8 mouse cellular contexts compared by ENCODE assay signal in the genomic region with DNA sequence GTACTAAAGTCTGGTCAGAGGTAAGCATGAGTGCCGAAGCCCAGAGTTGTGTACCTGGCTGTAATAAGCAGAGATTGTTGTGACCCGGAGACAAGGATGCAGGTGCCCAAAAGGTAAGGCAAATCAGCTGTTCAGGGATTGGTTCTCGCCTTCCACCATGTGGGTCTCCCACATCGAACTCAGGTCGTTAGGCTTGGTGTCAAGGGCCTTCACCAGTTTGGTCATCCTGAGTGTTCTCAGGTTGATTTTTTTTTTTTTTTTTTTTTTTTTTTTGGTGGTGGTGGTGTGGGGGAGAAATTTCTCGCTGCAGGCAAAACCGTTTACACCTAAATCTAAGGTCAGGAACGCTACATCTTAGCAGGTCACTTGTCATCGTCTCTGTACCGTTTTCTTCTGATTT. TPM values are rescaled to one million over a fixed set of nuclear protein-coding genes. Genes with fewer than 3 reads are reported as not detected.
DNase-seq lines count a peak whose midpoint lies in the region; ATAC-seq and TF ChIP-seq lines count a peak whose summit lies in the region.

No protein-coding gene starts in this region.

- H3K9me3 ChIP-seq in kidney, embryonic 15.5 days (replicated peaks): no peaks in the 10 kb centered on the region
- H3K9me3 ChIP-seq in embryonic facial prominence, embryonic 11.5 days (replicated peaks; ENCODE audit: control insufficient read depth, low read length): no peaks in the 10 kb centered on the region
- no peaks in the 10 kb centered on the region for H3K9me3 ChIP-seq in hindbrain, postnatal 0 days (ENCODE audit: low read length)
- no peaks in the 10 kb centered on the region for H3K9me3 ChIP-seq in midbrain, embryonic 16.5 days (replicated peaks; ENCODE audit: control insufficient read depth, low read length, poor library complexity, severe bottlenecking)

- peak overlapping the region; percentile 88 for H3K9ac ChIP-seq in kidney, embryonic 15.5 days
- peak overlapping the region; percentile 79 for H3K9ac ChIP-seq in embryonic facial prominence, embryonic 11.5 days (replicated peaks; ENCODE audit: low read length)
- peak overlapping the region; percentile 79; the same call in 1 of the 2 replicates for H3K9ac ChIP-seq in hindbrain, postnatal 0 days (replicated peaks; ENCODE audit: low read length)
- H3K9ac ChIP-seq in midbrain, embryonic 16.5 days (ENCODE audit: low read depth, low read length): peak overlapping the region; percentile 54

- DNase-seq in kidney, adult 8-10 months: no peak
- no peak for DNase-seq in embryonic facial prominence, embryonic 11.5 days (ENCODE audit: low spot score)
- no peak for DNase-seq in hindbrain, postnatal 0 days (ENCODE audit: low spot score)
- no peak for DNase-seq in urinary bladder, postnatal 36 days (ENCODE audit: low spot score in 2 of 2)

- H3K4me2 ChIP-seq in kidney, embryonic 15.5 days: peak overlapping the region; percentile 76
- H3K4me2 ChIP-seq in embryonic facial prominence, embryonic 11.5 days (ENCODE audit: low read depth, low read length): peak overlapping the region; percentile 65
- peak overlapping the region; percentile 90 for H3K4me2 ChIP-seq in hindbrain, postnatal 0 days (ENCODE audit: low read depth, low read length)
- H3K4me2 ChIP-seq in midbrain, embryonic 16.5 days (ENCODE audit: low read length): peak overlapping the region; percentile 85

- TF ChIP-seq CTCF in hindbrain, postnatal 0 days (IDR thresholded peaks at IDR 0.05; ENCODE audit: low read depth): no peak

- no peak for ATAC-seq in kidney, embryonic 15.5 days (replicated peaks; ENCODE audit: low FRiP score)
- no peak for ATAC-seq in embryonic facial prominence, embryonic 11.5 days (replicated peaks; ENCODE audit: insufficient number of reproducible peaks, low FRiP score, low TSS enrichment, low read depth)
- no peak for ATAC-seq in hindbrain, postnatal 0 days
- no peak for ATAC-seq in midbrain, embryonic 16.5 days
- ATAC-seq in activated CD4-positive, CD25-positive, alpha-beta regulatory T cell, adult 4 months: no peak
- ATAC-seq in frontal cortex, adult (ENCODE audit: low TSS enrichment): no peak

- H3K4me1 ChIP-seq in kidney, embryonic 15.5 days: peaks cover 20% of the 10 kb centered on the region
- H3K4me1 ChIP-seq in embryonic facial prominence, embryonic 11.5 days (ENCODE audit: control insufficient read depth, insufficient read depth, low read length): no peaks in the 10 kb centered on the region; the same call in 1 of the 2 replicates
- peaks cover 4% of the 10 kb centered on the region; the same call in 1 of the 2 replicates for H3K4me1 ChIP-seq in hindbrain, postnatal 0 days (ENCODE audit: insufficient read depth, low read length)
- peaks cover 16% of the 10 kb centered on the region for H3K4me1 ChIP-seq in midbrain, embryonic 16.5 days (ENCODE audit: control insufficient read depth, insufficient read depth, low read length)

- WGBS in kidney, embryonic 15.5 days: 28% methylated on average over 10 of the region's 10 CpGs
- WGBS in embryonic facial prominence, embryonic 11.5 days: 33% methylated on average over 10 of the region's 10 CpGs
- WGBS in hindbrain, postnatal 0 days: 44% methylated on average over 10 of the region's 10 CpGs
- WGBS in midbrain, embryonic 16.5 days: 41% methylated on average over 10 of the region's 10 CpGs

- H3K27ac ChIP-seq in kidney, embryonic 15.5 days: peak overlapping the region; percentile 93
- peak overlapping the region; percentile 42 for H3K27ac ChIP-seq in embryonic facial prominence, embryonic 11.5 days (replicated peaks; ENCODE audit: low read depth, low read length)
- H3K27ac ChIP-seq in hindbrain, postnatal 0 days: peak overlapping the region; percentile 72; the same call in 1 of the 2 replicates
- peak overlapping the region; percentile 75 for H3K27ac ChIP-seq in midbrain, embryonic 16.5 days (ENCODE audit: low read length)

- peak overlapping the region; percentile 92 for H3K4me3 ChIP-seq in kidney, embryonic 15.5 days (replicated peaks)
- peak overlapping the region; percentile 94 for H3K4me3 ChIP-seq in embryonic facial prominence, embryonic 11.5 days (ENCODE audit: low read depth, low read length)
- peak overlapping the region; percentile 73 for H3K4me3 ChIP-seq in hindbrain, postnatal 0 days (ENCODE audit: low read length)
- peak overlapping the region; percentile 94 for H3K4me3 ChIP-seq in midbrain, embryonic 16.5 days (ENCODE audit: low read depth, low read length)

- H3K27me3 ChIP-seq in kidney, embryonic 15.5 days: no peaks in the 10 kb centered on the region
- no peaks in the 10 kb centered on the region for H3K27me3 ChIP-seq in embryonic facial prominence, embryonic 11.5 days (ENCODE audit: control insufficient read depth, insufficient read depth, low read length)
- H3K27me3 ChIP-seq in hindbrain, postnatal 0 days (ENCODE audit: insufficient read depth, low read length): no peaks in the 10 kb centered on the region
- H3K27me3 ChIP-seq in midbrain, embryonic 16.5 days (ENCODE audit: control insufficient read depth, insufficient read depth, low read depth, low read length): no peaks in the 10 kb centered on the region

- H3K36me3 ChIP-seq in kidney, embryonic 15.5 days: peaks cover 34% of the 10 kb centered on the region
- peaks cover 9% of the 10 kb centered on the region for H3K36me3 ChIP-seq in embryonic facial prominence, embryonic 11.5 days (replicated peaks; ENCODE audit: control insufficient read depth, insufficient read depth, low read depth, low read length)
- peaks cover 29% of the 10 kb centered on the region for H3K36me3 ChIP-seq in hindbrain, postnatal 0 days (ENCODE audit: insufficient read depth, low read length)
- peaks cover 7% of the 10 kb centered on the region for H3K36me3 ChIP-seq in midbrain, embryonic 16.5 days (ENCODE audit: control insufficient read depth, insufficient read depth, low read length)

RNA-seq across cellular contexts. Expression of gene Eif3l, which starts 0.5 kb away (rescaled TPM):
- polyA plus RNA-seq in kidney, embryonic 15.5 days (2015; fragmentation: Nextera tagmentation; extraction: Ambion mirVana): 243 and 247 TPM in 2 replicates
- 286 and 292 TPM in 2 replicates for polyA plus RNA-seq in embryonic facial prominence, embryonic 11.5 days (2014; fragmentation: Nextera tagmentation; extraction: Ambion mirVana)
- total RNA-seq in hindbrain, postnatal 0 days (2014; rRNA removed): 221 and 229 TPM in 2 replicates
- 163 and 164 TPM in 2 replicates for polyA plus RNA-seq in hindbrain, postnatal 0 days (2015; fragmentation: Nextera tagmentation; extraction: Ambion mirVana)
- polyA plus RNA-seq in midbrain, embryonic 16.5 days (2015; fragmentation: Nextera tagmentation; extraction: Ambion mirVana): 165 TPM in 2 replicates
- polyA plus RNA-seq in activated CD4-positive, CD25-positive, alpha-beta regulatory T cell, adult 4 months (2017; shearing (Covaris generic)): 100 to 1,000 TPM; 241 to 298 TPM

RNA-seq across cellular contexts. Expression of gene Ankrd54, which starts 11.8 kb away (rescaled TPM):
- 47.7 and 56.3 TPM in 2 replicates for polyA plus RNA-seq in kidney, embryonic 15.5 days (2015; fragmentation: Nextera tagmentation; extraction: Ambion mirVana)
- polyA plus RNA-seq in embryonic facial prominence, embryonic 11.5 days (2014; fragmentation: Nextera tagmentation; extraction: Ambion mirVana): 42.8 and 56.2 TPM in 2 replicates
- total RNA-seq in hindbrain, postnatal 0 days (2014; rRNA removed): 60.4 and 62.5 TPM in 2 replicates
- 36.7 and 42.4 TPM in 2 replicates for polyA plus RNA-seq in hindbrain, postnatal 0 days (2015; fragmentation: Nextera tagmentation; extraction: Ambion mirVana)
- 54.4 and 57.8 TPM in 2 replicates for polyA plus RNA-seq in midbrain, embryonic 16.5 days (2015; fragmentation: Nextera tagmentation; extraction: Ambion mirVana)
- 1 to 10 TPM; 7.4 to 8.1 TPM for polyA plus RNA-seq in activated CD4-positive, CD25-positive, alpha-beta regulatory T cell, adult 4 months (2017; shearing (Covaris generic))

RNA-seq across cellular contexts. Expression of gene Galr3, which starts 32.8 kb away (rescaled TPM):
- polyA plus RNA-seq in kidney, embryonic 15.5 days (2015; fragmentation: Nextera tagmentation; extraction: Ambion mirVana): 0.12 and 0.30 TPM in 2 replicates
- 0.18 TPM in 1 of 2 replicates, not detected in the other for polyA plus RNA-seq in embryonic facial prominence, embryonic 11.5 days (2014; fragmentation: Nextera tagmentation; extraction: Ambion mirVana)
- total RNA-seq in hindbrain, postnatal 0 days (2014; rRNA removed): 0.47 and 1.2 TPM in 2 replicates
- 0.20 and 0.25 TPM in 2 replicates for polyA plus RNA-seq in hindbrain, postnatal 0 days (2015; fragmentation: Nextera tagmentation; extraction: Ambion mirVana)
- polyA plus RNA-seq in midbrain, embryonic 16.5 days (2015; fragmentation: Nextera tagmentation; extraction: Ambion mirVana): not detected in 2 replicates
- polyA plus RNA-seq in activated CD4-positive, CD25-positive, alpha-beta regulatory T cell, adult 4 months (2017; shearing (Covaris generic)): not detected

RNA-seq across cellular contexts. Expression of gene Micall1, which starts 34.3 kb away (rescaled TPM):
- polyA plus RNA-seq in kidney, embryonic 15.5 days (2015; fragmentation: Nextera tagmentation; extraction: Ambion mirVana): 8.6 and 11.0 TPM in 2 replicates
- 4.9 and 5.1 TPM in 2 replicates for polyA plus RNA-seq in embryonic facial prominence, embryonic 11.5 days (2014; fragmentation: Nextera tagmentation; extraction: Ambion mirVana)
- total RNA-seq in hindbrain, postnatal 0 days (2014; rRNA removed): 28.1 and 36.4 TPM in 2 replicates
- 8.0 and 9.5 TPM in 2 replicates for polyA plus RNA-seq in hindbrain, postnatal 0 days (2015; fragmentation: Nextera tagmentation; extraction: Ambion mirVana)
- polyA plus RNA-seq in midbrain, embryonic 16.5 days (2015; fragmentation: Nextera tagmentation; extraction: Ambion mirVana): 12.0 and 12.7 TPM in 2 replicates
- 10 to 100 TPM; 11.1 to 11.3 TPM for polyA plus RNA-seq in activated CD4-positive, CD25-positive, alpha-beta regulatory T cell, adult 4 months (2017; shearing (Covaris generic))

RNA-seq across cellular contexts. Expression of gene H1f0, which starts 46.2 kb away (rescaled TPM):
- 513 and 545 TPM in 2 replicates for polyA plus RNA-seq in kidney, embryonic 15.5 days (2015; fragmentation: Nextera tagmentation; extraction: Ambion mirVana)
- 315 and 326 TPM in 2 replicates for polyA plus RNA-seq in embryonic facial prominence, embryonic 11.5 days (2014; fragmentation: Nextera tagmentation; extraction: Ambion mirVana)
- 211 and 233 TPM in 2 replicates for total RNA-seq in hindbrain, postnatal 0 days (2014; rRNA removed)
- polyA plus RNA-seq in hindbrain, postnatal 0 days (2015; fragmentation: Nextera tagmentation; extraction: Ambion mirVana): 259 and 272 TPM in 2 replicates
- polyA plus RNA-seq in midbrain, embryonic 16.5 days (2015; fragmentation: Nextera tagmentation; extraction: Ambion mirVana): 167 and 180 TPM in 2 replicates
- polyA plus RNA-seq in activated CD4-positive, CD25-positive, alpha-beta regulatory T cell, adult 4 months (2017; shearing (Covaris generic)): 10 to 100 TPM; 37.2 to 37.8 TPM

Comparison
In these comparisons a context has a peak if more than half of its experiments do, and no peak if none do; other contexts are left out.
1. H3K27ac ChIP-seq: peak in every context shown above with its lines; median percentile 93 in kidney, embryonic 15.5 days; 75 in midbrain, embryonic 16.5 days; 72 in hindbrain, postnatal 0 days; 42 in embryonic facial prominence, embryonic 11.5 days.